Mouse (Mus musculus) liver, embryonic 13.5 days (tissue): ENCODE results near the gene Mpv17l2. TPM values are rescaled to one million over a fixed set of nuclear protein-coding genes. Genes with fewer than 3 reads are reported as not detected.
A peak's percentile ranks its signal among the peaks of the same experiment; 100 is the strongest.

ENCODE experiments used
- ATAC-seq: fragments of 200-750 bp; cut with Nextera tagmentation; 2 replicates; pipeline ENCODE4 v1.8.0; 2017; ENCODE audit warnings: low read depth, mild to moderate bottlenecking, moderate number of reproducible peaks, moderate library complexity
- DNase-seq: peaks from one replicate; pipeline ENCODE4 v3.0.0; 2022
- H3K27ac ChIP-seq: fragments of 300-500 bp; sonication (generic); 2 replicates; pipeline ENCODE4 v1.5.1; 2015; ENCODE audit warnings: moderate library complexity, mild to moderate bottlenecking, inconsistent platforms
- H3K27me3 ChIP-seq: fragments of 300-500 bp; sonication (generic); 2 replicates; pipeline ENCODE4 v1.6.1; 2015; ENCODE audit warnings: mild to moderate bottlenecking, inconsistent platforms
- H3K36me3 ChIP-seq: fragments of 300-500 bp; sonication (generic); 2 replicates; pipeline ENCODE4 v1.6.1; 2015; ENCODE audit warnings: mild to moderate bottlenecking, inconsistent platforms
- H3K4me1 ChIP-seq: fragments of 300-500 bp; sonication (generic); replicated peaks from 2 replicates; pipeline ENCODE4 v1.6.1; 2015; ENCODE audit warnings: inconsistent platforms
- H3K4me2 ChIP-seq: fragments of 300-500 bp; sonication (generic); 2 replicates; pipeline ENCODE4 v1.6.1; 2015; ENCODE audit warnings: inconsistent platforms, mild to moderate bottlenecking, moderate library complexity
- H3K4me3 ChIP-seq: fragments of 300-500 bp; sonication (generic); replicated peaks from 2 replicates; pipeline ENCODE4 v1.5.1; 2015; ENCODE audit warnings: mild to moderate bottlenecking, inconsistent platforms
- H3K9ac ChIP-seq: fragments of 300-500 bp; sonication (generic); 2 replicates; pipeline ENCODE4 v1.6.1; 2015; ENCODE audit warnings: mild to moderate bottlenecking, inconsistent platforms
- H3K9me3 ChIP-seq: fragments of 300-500 bp; sonication (generic); replicated peaks from 2 replicates; pipeline ENCODE4 v1.6.1; 2016; ENCODE audit warnings: inconsistent platforms
- WGBS: fragments of 180-500 bp; shearing (Covaris S2); methylation state at CpG from one replicate; pipeline ENCODE4 v1.1.7; 2015; ENCODE audit not compliant: insufficient replicate concordance; 5-methylcytosine and 5-hydroxymethylcytosine counted together
- polyA plus RNA-seq: library from polyadenylated mRNA; unstranded; fragments of >200 nt; fragmentation: Nextera tagmentation; extraction: Ambion mirVana; gene quantifications from 2 replicates; pipeline ENCODE4 v1.2.1, GENCODE M21; 2015

Gene Mpv17l2
- polyA plus RNA-seq, 1 experiment from 2014 or later = 50.4 TPM

DNA sequence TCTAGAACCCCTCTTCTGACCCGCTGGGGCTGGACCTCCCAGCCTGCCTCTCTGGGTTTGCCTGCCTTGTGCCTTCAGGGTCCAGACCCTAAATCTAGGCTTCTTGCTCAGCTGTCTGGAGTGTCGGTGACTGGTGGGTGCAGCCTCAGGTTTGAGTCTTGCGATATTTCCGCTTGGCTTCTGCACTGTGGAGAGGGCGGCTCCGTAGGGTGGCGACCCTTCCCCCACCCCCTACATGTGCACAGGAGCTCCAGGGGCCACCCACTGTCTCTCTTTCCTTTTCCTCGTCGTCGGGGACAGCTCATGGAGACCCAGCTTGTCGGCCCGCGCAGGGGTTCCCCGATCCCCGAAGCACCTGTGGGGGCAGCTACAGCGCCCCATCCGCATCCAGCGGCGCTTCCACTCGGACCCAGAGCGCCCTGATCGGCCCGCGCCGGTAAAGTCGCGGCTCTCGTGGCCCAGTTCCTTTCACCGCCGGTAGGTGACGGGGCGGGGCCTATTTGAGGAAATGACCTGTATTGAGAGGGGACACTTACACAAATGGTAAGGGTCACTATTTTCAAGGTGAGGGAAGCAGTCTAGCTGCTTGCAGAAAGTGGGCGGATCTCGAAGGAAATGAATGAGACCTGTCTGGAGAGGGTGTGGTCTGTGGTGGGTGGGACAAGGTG lies 30.8 kb downstream of the Mpv17l2 start:
- 3% methylated on average over 34 of the region's 34 CpGs for WGBS
- Histone ChIP-seq H3K4me1 (peaks cover 12% of the 10 kb centered on the region; the same call in 1 of the 2 replicates), H3K36me3 (no peaks in the 10 kb centered on the region), H3K27ac (no peak overlapping the region), H3K9me3 (no peaks in the 10 kb centered on the region), H3K27me3 (peaks cover 76% of the 10 kb centered on the region), H3K9ac (0 out of 2 replicates have a peak overlapping the region, but pooled peaks have one; percentile 49), H3K4me2 (peak overlapping the region; percentile 56), H3K4me3 (peak overlapping the region; percentile 26)
- DNase-seq (no peak), ATAC-seq (no peak)

DNA sequence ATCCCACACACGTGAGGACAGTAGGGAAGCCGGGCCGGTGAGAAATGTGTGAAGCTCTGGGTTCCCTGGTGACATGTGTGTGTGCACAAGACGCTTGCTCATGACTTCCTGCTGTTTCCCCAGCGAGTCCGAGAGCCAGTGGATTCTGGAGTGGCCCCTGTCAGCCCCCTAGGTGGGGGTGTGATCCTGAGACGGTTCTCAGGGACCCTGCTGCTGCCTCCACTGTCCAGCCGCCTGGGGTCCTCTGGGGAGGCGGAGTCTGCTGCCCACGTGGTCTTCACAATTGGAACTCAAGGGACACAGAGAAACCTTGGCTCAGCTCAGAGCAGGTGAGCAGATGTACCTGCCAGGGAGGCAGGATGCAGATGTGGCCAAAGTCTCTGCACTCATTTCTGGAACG lies 34.0 kb downstream of the Mpv17l2 start:
- H3K36me3 ChIP-seq = no peaks in the 10 kb centered on the region
- WGBS = 37% methylated on average over 11 of the region's 11 CpGs

DNA sequence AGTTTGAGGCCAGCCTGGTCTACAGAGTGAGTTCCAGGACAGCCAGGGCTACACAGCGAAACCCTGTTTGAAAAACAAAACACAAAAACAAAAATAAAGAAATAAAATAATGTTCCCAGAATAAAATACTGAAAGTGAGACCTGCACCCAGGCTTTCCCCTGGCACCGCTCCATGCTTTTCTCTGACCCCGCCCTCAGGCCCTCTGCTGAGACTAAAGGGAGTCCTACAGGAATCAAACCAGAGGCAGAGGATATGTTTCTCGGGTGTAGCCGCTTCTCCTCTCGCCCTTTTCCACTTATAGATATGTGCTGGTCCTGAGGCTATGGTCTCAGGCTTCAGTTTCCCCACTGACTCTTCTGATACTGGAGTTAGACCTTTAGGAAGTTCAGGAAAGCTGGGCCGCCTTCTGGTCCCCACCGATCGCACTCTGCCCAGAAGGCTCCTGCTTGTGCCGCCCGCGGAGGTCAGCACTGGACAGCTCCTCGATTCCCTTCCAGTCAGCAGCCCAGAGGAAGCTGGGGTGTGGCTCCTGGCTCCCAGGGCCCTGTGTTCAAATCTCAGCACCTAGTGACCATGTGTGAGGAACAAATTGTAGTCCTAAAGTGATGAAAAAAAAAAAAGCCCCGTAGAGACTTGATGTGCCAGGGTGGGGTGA lies 34.8 kb downstream of the Mpv17l2 start:
- DNase-seq (no peak), ATAC-seq (no peak)
- no peak overlapping the region for H3K4me3 ChIP-seq
- H3K4me1 ChIP-seq = peaks cover 14% of the 10 kb centered on the region; the same call in 1 of the 2 replicates
- peaks cover 56% of the 10 kb centered on the region for H3K27me3 ChIP-seq
- H3K36me3 ChIP-seq = no peaks in the 10 kb centered on the region
- no peaks in the 10 kb centered on the region for H3K9me3 ChIP-seq
- H3K9ac ChIP-seq = no peak overlapping the region
- no peak overlapping the region for H3K27ac ChIP-seq
- H3K4me2 ChIP-seq = no peak overlapping the region
- WGBS = 25% methylated on average over 14 of the region's 14 CpGs

More for the DNA sequence above, 34.0 kb downstream of the Mpv17l2 start:
- Histone ChIP-seq H3K27ac (no peak overlapping the region), H3K4me1 (peaks cover 12% of the 10 kb centered on the region; the same call in 1 of the 2 replicates), H3K9ac (no peak overlapping the region), H3K4me2 (no peak overlapping the region), H3K9me3 (no peaks in the 10 kb centered on the region), H3K27me3 (peaks cover 63% of the 10 kb centered on the region), H3K4me3 (no peak overlapping the region)
- DNase-seq (no peak), ATAC-seq (no peak)

DNA sequence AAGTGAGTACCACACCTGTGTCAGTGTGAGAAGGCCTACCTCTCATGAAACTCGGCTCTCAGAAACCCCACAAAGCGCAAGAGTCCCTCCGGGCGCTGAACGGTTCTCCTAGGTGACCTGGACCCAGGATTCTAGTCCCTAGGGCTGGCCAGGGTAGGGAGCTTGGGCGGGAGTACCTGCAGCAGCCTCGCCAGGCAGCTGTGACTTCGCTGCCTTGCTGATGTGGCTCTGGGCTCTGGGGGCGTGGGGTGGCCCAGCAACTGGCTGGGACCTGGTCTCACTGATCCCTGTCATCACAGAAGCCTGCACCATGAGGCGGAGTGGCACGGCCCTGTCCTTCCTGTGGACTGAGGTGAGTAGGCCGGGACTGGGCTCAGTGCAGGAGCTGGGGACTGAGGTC lies 36.5 kb downstream of the Mpv17l2 start:
- Histone ChIP-seq H3K9ac (0 out of 2 replicates have a peak overlapping the region, but pooled peaks have one; percentile 26), H3K27ac (peak overlapping the region; percentile 84), H3K36me3 (no peaks in the 10 kb centered on the region), H3K4me1 (0 out of 2 replicates have a peak, but pooled peaks cover 7% of the 10 kb centered on the region), H3K9me3 (no peaks in the 10 kb centered on the region), H3K4me3 (no peak overlapping the region), H3K4me2 (peak overlapping the region; percentile 23; the same call in 1 of the 2 replicates), H3K27me3 (peaks cover 43% of the 10 kb centered on the region)
- no peak for DNase-seq
- WGBS = 59% methylated on average over 12 of the region's 12 CpGs
- 0 out of 2 replicates have a peak, but pooled peaks have one; percentile 14 for ATAC-seq

DNA sequence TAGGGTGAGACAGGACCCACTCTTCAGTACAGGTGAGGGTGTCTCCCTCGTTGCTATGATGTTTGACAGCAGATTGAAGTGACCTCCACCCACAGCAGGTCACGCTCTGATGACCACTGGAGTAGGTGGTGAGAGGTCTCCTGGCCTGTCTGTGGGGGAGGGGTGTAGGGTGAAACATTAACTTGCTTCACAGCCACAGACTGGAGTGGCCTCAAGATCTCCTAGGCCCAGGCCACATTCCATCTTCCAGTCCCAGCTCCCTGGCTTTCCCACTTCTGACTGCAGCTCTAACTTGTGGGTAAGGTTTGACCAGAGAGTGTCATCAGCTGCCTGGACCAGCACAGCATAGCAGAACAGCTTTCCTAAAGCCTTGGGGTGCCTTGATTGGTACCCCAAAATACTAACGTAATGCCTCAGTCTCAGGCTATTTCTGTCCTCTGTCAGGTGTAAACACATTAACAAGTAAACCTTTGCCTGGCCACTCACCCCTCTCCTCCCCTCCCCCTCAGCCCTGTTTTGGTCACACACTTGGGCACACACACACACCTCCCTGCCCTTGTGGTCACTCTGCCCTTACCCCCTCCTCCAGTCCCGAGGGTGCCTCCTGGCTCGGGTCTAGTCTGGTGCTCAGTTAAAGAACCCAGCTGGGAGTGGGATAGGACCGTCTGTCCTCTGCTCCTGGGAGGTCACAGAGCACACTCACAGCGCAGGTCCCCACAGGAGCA lies 37.1 kb downstream of the Mpv17l2 start, which contains the start of gene Pde4c:
Gene Pde4c (plus strand): TSS at position 235 of the 725 bp plus-strand sequence.
- DNase-seq (no peak), ATAC-seq (peak; percentile 72)
- peak within 1 kb of the TSS; percentile 26; the same call in 1 of the 2 replicates for H3K9ac ChIP-seq
- H3K36me3 ChIP-seq = no peaks in the 10 kb centered on the region
- peak within 1 kb of the TSS; percentile 23; the same call in 1 of the 2 replicates for H3K4me2 ChIP-seq
- 47% methylated on average over 7 of the region's 7 CpGs for WGBS
- H3K27ac ChIP-seq = peak within 1 kb of the TSS; percentile 84
- no peaks in the 10 kb centered on the region for H3K9me3 ChIP-seq
- H3K27me3 ChIP-seq = peaks cover 40% of the 10 kb centered on the region
- H3K4me1 ChIP-seq = peaks cover 8% of the 10 kb centered on the region; the same call in 1 of the 2 replicates
- no peak within 1 kb of the TSS for H3K4me3 ChIP-seq

DNA sequence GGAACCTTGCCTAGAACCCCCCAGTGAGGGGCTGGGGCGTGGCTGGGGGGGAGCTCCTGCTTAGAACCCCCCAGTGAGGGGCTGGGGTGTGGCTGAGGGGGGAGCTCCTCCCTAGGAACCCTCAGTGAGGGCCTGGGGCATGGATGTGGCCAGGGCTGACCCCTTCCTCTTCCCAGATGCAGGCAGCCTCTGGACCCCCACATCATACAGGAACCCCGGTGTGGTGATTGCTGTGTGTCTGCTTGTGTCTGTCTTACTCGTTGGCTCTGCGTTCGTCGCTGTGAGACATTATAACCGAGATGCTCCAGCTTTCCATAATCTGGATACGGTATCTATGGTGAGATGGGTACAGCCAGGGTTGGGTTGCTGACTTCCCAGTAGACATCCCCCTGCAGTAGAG lies 39.1 kb downstream of the Mpv17l2 start:
- 72% methylated on average over 8 of the region's 8 CpGs for WGBS
- ATAC-seq = no peak
- H3K27me3 ChIP-seq = peaks cover 26% of the 10 kb centered on the region

DNA sequence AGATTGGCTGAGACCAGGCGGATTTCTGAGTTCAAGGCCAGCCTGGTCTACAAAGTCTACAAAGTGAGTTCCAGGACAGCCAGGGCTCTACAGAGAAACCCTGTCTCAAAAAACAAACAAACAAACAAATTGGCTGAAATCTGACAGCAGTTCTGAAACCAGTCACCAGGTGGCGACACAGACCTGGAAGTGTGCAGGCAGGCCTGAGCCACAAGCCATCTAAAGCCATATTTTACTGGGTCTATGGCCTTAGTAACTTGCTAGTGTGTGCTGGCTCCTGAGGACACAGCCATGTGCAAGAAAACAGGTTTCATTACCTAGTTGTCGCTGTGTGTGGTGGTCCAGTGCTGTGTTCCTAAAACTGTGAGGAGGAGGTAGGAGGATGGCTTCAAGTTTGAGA lies 40.0 kb downstream of the Mpv17l2 start:
- Histone ChIP-seq H3K9me3 (no peaks in the 10 kb centered on the region), H3K27me3 (peaks cover 18% of the 10 kb centered on the region), H3K27ac (no peak overlapping the region), H3K4me1 (peaks cover 7% of the 10 kb centered on the region; the same call in 1 of the 2 replicates), H3K9ac (no peak overlapping the region), H3K36me3 (no peaks in the 10 kb centered on the region), H3K4me3 (no peak overlapping the region), H3K4me2 (no peak overlapping the region)
- DNase-seq = peak; percentile 63
- under 1% methylated on average over 3 of the region's 3 CpGs for WGBS
- ATAC-seq = no peak

More for the DNA sequence above, 39.1 kb downstream of the Mpv17l2 start:
- Histone ChIP-seq H3K4me2 (no peak overlapping the region), H3K9me3 (no peaks in the 10 kb centered on the region), H3K27ac (no peak overlapping the region), H3K4me3 (no peak overlapping the region), H3K36me3 (no peaks in the 10 kb centered on the region), H3K9ac (no peak overlapping the region), H3K4me1 (peaks cover 7% of the 10 kb centered on the region; the same call in 1 of the 2 replicates)
- no peak for DNase-seq

DNA sequence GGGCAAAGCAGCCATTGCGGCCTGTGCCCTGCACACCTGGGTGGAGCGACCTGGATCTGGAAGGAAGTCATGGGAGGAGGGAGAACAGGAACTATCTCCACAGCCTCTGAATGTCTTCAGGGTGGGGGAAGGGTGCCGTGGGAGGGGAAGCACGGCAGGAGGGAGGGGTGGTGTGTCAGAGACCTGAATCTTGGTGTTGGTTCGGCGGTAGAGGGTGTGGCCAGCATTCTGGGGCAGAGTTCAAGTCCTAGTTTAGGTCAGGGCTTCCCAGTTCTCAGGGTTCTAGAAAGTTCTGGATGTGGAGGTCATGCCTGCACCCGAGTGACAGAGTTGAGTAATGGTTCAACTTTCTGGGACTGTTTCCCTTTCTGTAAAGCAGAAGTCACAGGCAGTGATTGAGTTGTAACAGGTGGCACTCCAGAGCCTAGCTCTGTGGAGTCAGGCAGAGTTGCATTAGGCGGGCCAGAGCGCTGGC lies 40.9 kb downstream of the Mpv17l2 start:
- DNase-seq = no peak
- Histone ChIP-seq H3K27ac (no peak overlapping the region), H3K9ac (no peak overlapping the region), H3K4me1 (peaks cover 7% of the 10 kb centered on the region; the same call in 1 of the 2 replicates), H3K4me2 (no peak overlapping the region), H3K36me3 (no peaks in the 10 kb centered on the region), H3K9me3 (no peaks in the 10 kb centered on the region), H3K4me3 (no peak overlapping the region), H3K27me3 (peaks cover 17% of the 10 kb centered on the region; the same call in 1 of the 2 replicates)
- ATAC-seq = no peak
- WGBS = 29% methylated on average over 9 of the region's 9 CpGs

DNA sequence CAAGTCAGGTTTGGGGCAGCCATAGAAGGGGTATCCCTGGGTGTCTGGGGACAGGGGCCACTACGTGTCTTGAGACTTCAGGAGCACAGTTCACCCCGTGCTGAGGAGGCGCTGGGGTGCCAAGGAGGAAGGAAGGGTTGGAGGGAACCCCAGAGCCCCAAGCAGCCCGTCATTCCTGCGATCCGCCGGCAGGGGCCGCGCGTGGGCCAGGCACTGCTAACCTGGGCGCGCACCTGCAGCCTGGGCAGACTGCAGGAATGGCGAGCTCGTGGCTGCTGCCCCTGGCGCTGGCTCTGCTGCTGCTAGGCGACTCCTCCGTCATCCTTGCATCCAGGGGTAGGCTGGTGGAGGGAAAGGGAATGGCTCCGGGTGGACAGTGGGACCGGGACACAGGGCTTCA lies 42.4 kb downstream of the Mpv17l2 start, which contains the start of gene Gm3336:
Gene Gm3336 (plus strand): TSS at position 247 of the 400 bp plus-strand sequence.
- ATAC-seq (peak; percentile 45; the same call in 1 of the 2 replicates), DNase-seq (peak; percentile 49)
- Histone ChIP-seq H3K9me3 (no peaks in the 10 kb centered on the region), H3K27me3 (peaks cover 13% of the 10 kb centered on the region; the same call in 1 of the 2 replicates), H3K9ac (no peak within 1 kb of the TSS), H3K4me3 (no peak within 1 kb of the TSS), H3K4me2 (0 out of 2 replicates have a peak within 1 kb of the TSS, but pooled peaks have one; percentile 24), H3K36me3 (no peaks in the 10 kb centered on the region), H3K4me1 (peaks cover 7% of the 10 kb centered on the region; the same call in 1 of the 2 replicates), H3K27ac (no peak within 1 kb of the TSS)
- 1% methylated on average over 19 of the region's 19 CpGs for WGBS

DNA sequence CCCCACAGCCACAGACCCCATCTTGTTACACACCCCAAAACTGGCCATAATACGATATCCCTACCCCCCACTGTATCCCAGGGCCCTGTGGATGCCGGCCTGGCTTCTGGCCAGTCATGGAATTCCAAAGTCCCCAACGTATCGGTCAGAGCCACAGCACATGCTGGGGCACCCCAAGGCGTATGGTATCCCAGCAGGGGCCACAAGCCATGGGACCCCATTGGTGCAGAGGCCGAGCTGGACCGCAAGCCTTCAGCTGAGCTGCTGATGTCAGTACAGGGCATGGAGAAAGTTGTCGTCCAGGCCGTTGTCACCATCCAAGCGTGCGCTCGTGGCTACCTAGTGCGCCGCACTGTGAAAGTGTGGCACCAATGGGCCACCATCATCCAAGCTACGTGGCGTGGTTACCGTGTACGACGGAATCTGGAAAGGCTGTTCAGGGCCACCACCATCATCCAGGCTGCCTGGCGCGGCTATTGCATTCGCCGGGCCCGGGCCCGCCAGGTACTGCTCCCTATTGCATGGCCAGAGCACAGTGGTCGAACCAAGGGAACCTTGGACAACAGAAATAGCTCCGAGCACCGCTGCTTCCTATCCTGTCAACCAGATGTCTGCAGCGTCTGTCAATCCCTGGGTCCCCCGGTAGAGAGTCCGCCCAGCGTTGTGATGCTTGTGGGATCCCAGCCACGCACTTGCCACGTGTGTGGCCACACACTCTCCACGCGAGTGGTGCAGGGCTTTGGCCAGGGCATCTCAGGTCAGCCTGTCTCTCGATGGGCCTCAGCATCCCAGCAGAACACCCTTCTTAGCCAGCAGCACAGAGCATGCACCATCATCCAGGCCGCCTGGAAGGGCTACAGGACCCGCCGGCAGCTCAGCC lies 44.0 kb downstream of the Mpv17l2 start:
- ATAC-seq (no peak), DNase-seq (no peak)
- Histone ChIP-seq H3K9ac (no peak overlapping the region), H3K27ac (no peak overlapping the region), H3K36me3 (no peaks in the 10 kb centered on the region), H3K4me3 (no peak overlapping the region), H3K9me3 (no peaks in the 10 kb centered on the region), H3K4me1 (peaks cover 7% of the 10 kb centered on the region; the same call in 1 of the 2 replicates), H3K27me3 (peaks cover 13% of the 10 kb centered on the region; the same call in 1 of the 2 replicates), H3K4me2 (no peak overlapping the region)
- 72% methylated on average over 40 of the region's 40 CpGs for WGBS
